Mouse (Mus musculus): ENCODE data around the gene Dock8. TPM values are rescaled to one million over a fixed set of nuclear protein-coding genes. Genes with fewer than 3 reads are reported as not detected.

The Dock8 gene
- polyA plus RNA-seq, 2 experiments = 4.8 to 8.3 TPM

DNA sequence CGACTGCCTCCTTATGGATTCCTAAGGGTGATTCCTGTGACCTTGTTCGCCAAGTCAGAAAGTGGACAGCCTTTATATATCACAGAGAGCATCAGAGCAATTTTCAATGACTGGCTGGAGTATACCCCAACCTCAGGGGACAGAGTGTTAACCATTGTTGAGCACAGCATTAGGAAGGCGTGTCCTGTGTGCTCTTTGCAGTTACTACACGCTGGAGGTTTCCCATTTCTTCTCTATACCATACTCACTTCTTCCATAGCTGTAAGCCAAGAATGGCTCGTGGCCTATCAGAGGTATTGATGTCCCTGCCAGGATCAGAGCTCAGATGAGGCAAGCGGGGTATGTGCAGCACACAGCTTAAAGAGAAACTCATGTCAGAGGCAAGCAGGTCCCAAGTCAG, 181.2 kb downstream of the Dock8 start:
- H3K36me3 ChIP-seq (ENCODE audit: control insufficient read depth, insufficient read depth, low read length) = no peaks in the 10 kb centered on the region
- no peak overlapping the region for H3K4me3 ChIP-seq (replicated peaks; ENCODE audit: low read length)
- no peak overlapping the region for H3K9ac ChIP-seq (ENCODE audit: low read depth, low read length, severe bottlenecking)
- no peak for ATAC-seq (ENCODE audit: low FRiP score, low read depth)
- H3K9me3 ChIP-seq (ENCODE audit: control insufficient read depth, low read length) = no peaks in the 10 kb centered on the region
- H3K27me3 ChIP-seq (ENCODE audit: control insufficient read depth, insufficient read depth, low read length) = no peaks in the 10 kb centered on the region
- no peak overlapping the region for H3K27ac ChIP-seq (replicated peaks; ENCODE audit: low read depth, low read length)
- H3K4me2 ChIP-seq (replicated peaks; ENCODE audit: low read depth, low read length, severe bottlenecking) = no peak overlapping the region
- 81% methylated on average over 6 of the region's 6 CpGs for WGBS
- peaks cover 9% of the 10 kb centered on the region for H3K4me1 ChIP-seq (ENCODE audit: control insufficient read depth, insufficient read depth, low read length)
- no peak for TF ChIP-seq POLR2A (IDR thresholded peaks at IDR 0.05; ENCODE audit: borderline replicate concordance, extremely low read depth, insufficient read depth, insufficient read length)
- DNase-seq (ENCODE audit: low spot score) = peak; percentile 60

GRCm38 (mm10) chr19:25184076-25184475, 184.7 kb downstream of the Dock8 start:
- ATAC-seq (ENCODE audit: low FRiP score, low read depth) (no peak), DNase-seq (ENCODE audit: low spot score) (no peak)
- Histone ChIP-seq H3K27me3 (ENCODE audit: control insufficient read depth, insufficient read depth, low read length) (no peaks in the 10 kb centered on the region), H3K9ac (ENCODE audit: low read depth, low read length, severe bottlenecking) (no peak overlapping the region), H3K9me3 (ENCODE audit: control insufficient read depth, low read length) (no peaks in the 10 kb centered on the region), H3K4me1 (ENCODE audit: control insufficient read depth, insufficient read depth, low read length) (peaks cover 12% of the 10 kb centered on the region), H3K27ac (replicated peaks; ENCODE audit: low read depth, low read length) (0 out of 2 replicates have a peak overlapping the region, but pooled peaks have one; percentile 2), H3K4me3 (replicated peaks; ENCODE audit: low read length) (no peak overlapping the region), H3K36me3 (ENCODE audit: control insufficient read depth, insufficient read depth, low read length) (no peaks in the 10 kb centered on the region), H3K4me2 (replicated peaks; ENCODE audit: low read depth, low read length, severe bottlenecking) (no peak overlapping the region)
- WGBS = 77% methylated on average over 7 of the region's 7 CpGs
- no peak for TF ChIP-seq POLR2A (IDR thresholded peaks at IDR 0.05; ENCODE audit: borderline replicate concordance, extremely low read depth, insufficient read depth, insufficient read length)

DNA sequence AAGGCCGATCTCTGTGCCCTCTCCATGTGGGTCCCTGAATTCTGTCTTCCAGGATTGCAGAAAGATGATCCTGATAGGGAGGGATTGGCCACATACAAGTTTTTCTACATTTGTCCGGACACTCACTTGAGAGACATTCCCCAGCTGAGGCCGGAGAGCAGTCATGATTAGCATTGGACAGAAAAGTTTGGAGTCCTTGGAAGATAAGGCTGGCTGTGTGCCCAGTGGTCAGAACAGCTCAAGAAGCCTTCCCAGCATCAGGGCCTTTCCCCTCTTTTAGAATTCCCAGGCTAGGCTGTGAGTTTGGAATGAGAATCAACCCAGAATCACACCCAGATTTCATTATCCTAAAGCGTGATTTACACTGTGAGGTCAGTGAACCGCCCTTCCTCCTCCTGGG, 187.0 kb downstream of the Dock8 start:
- Histone ChIP-seq H3K4me1 (ENCODE audit: control insufficient read depth, insufficient read depth, low read length) (peaks cover 12% of the 10 kb centered on the region), H3K27me3 (ENCODE audit: control insufficient read depth, insufficient read depth, low read length) (no peaks in the 10 kb centered on the region), H3K4me3 (replicated peaks; ENCODE audit: low read length) (no peak overlapping the region), H3K9ac (ENCODE audit: low read depth, low read length, severe bottlenecking) (no peak overlapping the region), H3K4me2 (replicated peaks; ENCODE audit: low read depth, low read length, severe bottlenecking) (no peak overlapping the region), H3K9me3 (ENCODE audit: control insufficient read depth, low read length) (no peaks in the 10 kb centered on the region), H3K36me3 (ENCODE audit: control insufficient read depth, insufficient read depth, low read length) (no peaks in the 10 kb centered on the region), H3K27ac (replicated peaks; ENCODE audit: low read depth, low read length) (no peak overlapping the region)
- TF ChIP-seq POLR2A (IDR thresholded peaks at IDR 0.05; ENCODE audit: borderline replicate concordance, extremely low read depth, insufficient read depth, insufficient read length) = no peak
- no peak for DNase-seq (ENCODE audit: low spot score)
- no peak for ATAC-seq (ENCODE audit: low FRiP score, low read depth)
- 84% methylated on average over 5 of the region's 5 CpGs for WGBS

- DNase-seq (ENCODE audit: low spot score) = no peak
- no peak; the same call in 1 of the 2 replicates for ATAC-seq (ENCODE audit: low FRiP score, low read depth)
- no peak overlapping the region for H3K4me2 ChIP-seq (replicated peaks; ENCODE audit: low read depth, low read length, severe bottlenecking)
- 55% methylated on average over 18 of the region's 18 CpGs for whole genome bisulfite sequencing
- H3K4me1 ChIP-seq (ENCODE audit: control insufficient read depth, insufficient read depth, low read length) = peaks cover 12% of the 10 kb centered on the region
- no peaks in the 10 kb centered on the region for H3K27me3 ChIP-seq (ENCODE audit: control insufficient read depth, insufficient read depth, low read length)
- no peaks in the 10 kb centered on the region for H3K36me3 ChIP-seq (ENCODE audit: control insufficient read depth, insufficient read depth, low read length)
- H3K9ac ChIP-seq (ENCODE audit: low read depth, low read length, severe bottlenecking) = no peak overlapping the region
- TF ChIP-seq POLR2A (IDR thresholded peaks at IDR 0.05; ENCODE audit: borderline replicate concordance, extremely low read depth, insufficient read depth, insufficient read length) = no peak
- H3K9me3 ChIP-seq (ENCODE audit: control insufficient read depth, low read length) = no peaks in the 10 kb centered on the region
- H3K27ac ChIP-seq (replicated peaks; ENCODE audit: low read depth, low read length) = no peak overlapping the region
- H3K4me3 ChIP-seq (replicated peaks; ENCODE audit: low read length) = no peak overlapping the region
These were observed 188.3 kb downstream of the Dock8 start for GRCm38 (mm10) chr19:25187681-25188080.

DNA sequence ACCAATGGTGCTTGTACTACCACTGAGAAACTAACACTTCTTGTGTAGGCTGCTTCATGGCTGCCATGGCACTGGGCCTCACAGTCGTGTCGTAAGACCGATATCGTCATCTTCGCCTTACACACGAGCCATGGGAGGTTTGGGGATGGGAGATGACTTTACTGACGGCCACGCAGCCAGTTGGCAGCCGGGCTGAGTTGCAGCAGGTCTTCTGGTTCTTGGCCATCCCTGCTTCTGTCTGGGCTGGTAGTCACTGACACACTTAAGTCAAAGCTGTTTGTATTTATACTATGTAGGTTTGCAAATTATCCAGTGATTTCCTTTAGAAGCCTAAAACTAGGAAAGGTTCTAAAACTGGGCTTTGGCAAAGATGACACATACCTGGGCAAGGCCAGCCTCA, 194.4 kb downstream of the Dock8 start:
- Histone ChIP-seq H3K4me1 (ENCODE audit: control insufficient read depth, insufficient read depth, low read length) (no peaks in the 10 kb centered on the region), H3K4me3 (replicated peaks; ENCODE audit: low read length) (no peak overlapping the region), H3K27me3 (ENCODE audit: control insufficient read depth, insufficient read depth, low read length) (no peaks in the 10 kb centered on the region), H3K4me2 (replicated peaks; ENCODE audit: low read depth, low read length, severe bottlenecking) (no peak overlapping the region), H3K36me3 (ENCODE audit: control insufficient read depth, insufficient read depth, low read length) (no peaks in the 10 kb centered on the region), H3K9ac (ENCODE audit: low read depth, low read length, severe bottlenecking) (no peak overlapping the region), H3K9me3 (ENCODE audit: control insufficient read depth, low read length) (no peaks in the 10 kb centered on the region), H3K27ac (replicated peaks; ENCODE audit: low read depth, low read length) (no peak overlapping the region)
- TF ChIP-seq POLR2A (IDR thresholded peaks at IDR 0.05; ENCODE audit: borderline replicate concordance, extremely low read depth, insufficient read depth, insufficient read length) = no peak
- DNase-seq (ENCODE audit: low spot score) = no peak
- 92% methylated on average over 9 of the region's 9 CpGs for WGBS
- no peak for ATAC-seq (ENCODE audit: low FRiP score, low read depth)
